Mouse (Mus musculus) kidney, adult 2 months (tissue): ENCODE measurements around the gene Aktip.

Experiments used
- CTCF ChIP-seq: fragments of 200-500 bp; conservative IDR thresholded peaks from 2 replicates; pipeline ENCODE4 v1.5.1; 2011; ENCODE audit warnings: low read depth, mild to moderate bottlenecking, control low read depth, low read length, moderate library complexity, mixed read lengths; ENCODE audit not compliant: insufficient read depth, insufficient read length
- POLR2A ChIP-seq: fragments of 200-500 bp; IDR thresholded peaks from one replicate; pipeline ENCODE4 v1.6.1; 2011; ENCODE audit warnings: low read depth, low read length, control low read depth

DNA sequence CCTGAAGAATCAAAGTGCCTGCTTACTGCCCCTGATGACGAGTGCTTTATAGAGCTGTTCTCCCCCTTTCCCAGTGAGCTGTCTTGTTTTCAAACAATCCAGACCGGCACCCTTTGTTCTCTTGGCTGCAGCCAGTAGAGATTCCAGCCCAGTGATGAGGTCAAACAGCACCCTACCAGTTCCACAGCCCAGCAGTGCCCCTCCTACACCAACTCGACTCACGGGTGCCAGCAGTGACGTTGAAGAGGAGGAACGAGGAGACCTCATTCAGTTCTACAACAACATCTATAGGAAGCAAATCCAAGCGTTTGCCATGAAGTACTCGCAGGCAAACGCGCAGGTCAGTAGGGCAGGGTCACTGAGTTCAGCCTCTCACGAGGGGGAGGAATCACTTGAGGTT lies 84.9 kb downstream of the Aktip start:
- TF ChIP-seq CTCF = no peak
- TF ChIP-seq POLR2A = no peak
